Mouse (Mus musculus) megakaryocyte, embryonic 14.5 days (primary cell): Measurements from ENCODE around the gene 9430097D07Rik.

Experiments
- FLI1 ChIP-seq: IDR thresholded peaks from 2 replicates; pipeline ENCODE4 v1.6.1; 2012; ENCODE audit warnings: low read length, inconsistent platforms, mixed read lengths
- GATA1 ChIP-seq: IDR thresholded peaks from 3 replicates; pipeline ENCODE4 v1.6.1; 2012; ENCODE audit warnings: mixed read lengths, low read length, inconsistent platforms, borderline replicate concordance

- TF ChIP-seq GATA1 = no peak
- TF ChIP-seq FLI1 = no peak
Observed at GRCm38 (mm10) chr2:32524536-32525031, 50.9 kb downstream of the 9430097D07Rik start.
